Mouse (Mus musculus) limb, embryonic 14.5 days (tissue): ENCODE data around the gene Dstyk. TPM values are rescaled to one million over a fixed set of nuclear protein-coding genes. Genes with fewer than 3 reads are reported as not detected.
A peak's percentile ranks its signal among the peaks of the same experiment; 100 is the strongest.

ENCODE experiments used
- ATAC-seq: fragments of 200-750 bp; cut with Nextera tagmentation; 2 replicates; pipeline ENCODE4 v1.8.0; 2017; ENCODE audit warnings: low read depth, moderate number of reproducible peaks, moderate TSS enrichment; ENCODE audit not compliant: low FRiP score
- DNase-seq: peaks from one replicate; pipeline ENCODE4 v3.0.0-alpha.2; 2015; ENCODE audit warnings: low spot score
- H3K27ac ChIP-seq: fragments of 300-500 bp; sonication (generic); replicated peaks from 2 replicates; pipeline ENCODE4 v1.5.1; 2014; ENCODE audit warnings: low read depth, mild to moderate bottlenecking, low read length, moderate library complexity, mixed read lengths
- H3K27me3 ChIP-seq: fragments of 300-500 bp; sonication (generic); 2 replicates; pipeline ENCODE4 v1.6.1; 2014; ENCODE audit warnings: low read length, mixed read lengths; ENCODE audit not compliant: control insufficient read depth, insufficient read depth
- H3K36me3 ChIP-seq: fragments of 300-500 bp; sonication (generic); 2 replicates; pipeline ENCODE4 v1.6.1; 2014; ENCODE audit warnings: mild to moderate bottlenecking, low read length, moderate library complexity, mixed read lengths; ENCODE audit not compliant: control insufficient read depth, insufficient read depth
- H3K4me1 ChIP-seq: fragments of 300-500 bp; sonication (generic); 2 replicates; pipeline ENCODE4 v1.6.1; 2014; ENCODE audit warnings: antibody characterized with exemption, low read length, mixed read lengths; ENCODE audit not compliant: control insufficient read depth, insufficient read depth
- H3K4me2 ChIP-seq: fragments of 300-500 bp; sonication (generic); replicated peaks from 2 replicates; pipeline ENCODE4 v1.6.1; 2014; ENCODE audit warnings: low read depth, mild to moderate bottlenecking, low read length, moderate library complexity; ENCODE audit not compliant: severe bottlenecking
- H3K4me3 ChIP-seq: fragments of 300-500 bp; sonication (generic); replicated peaks from 2 replicates; pipeline ENCODE4 v1.5.1; 2014; ENCODE audit warnings: low read length
- H3K9ac ChIP-seq: fragments of 300-500 bp; sonication (generic); 2 replicates; pipeline ENCODE4 v1.6.1; 2014; ENCODE audit warnings: mild to moderate bottlenecking, low read depth, low read length, moderate library complexity; ENCODE audit not compliant: severe bottlenecking
- H3K9me3 ChIP-seq: fragments of 300-500 bp; sonication (generic); 2 replicates; pipeline ENCODE4 v1.6.1; 2016; ENCODE audit warnings: low read length; ENCODE audit not compliant: control insufficient read depth
- POLR2A ChIP-seq: fragments of 200-500 bp; IDR thresholded peaks from 2 replicates; pipeline ENCODE4 v1.8.0; 2012; ENCODE audit warnings: inconsistent platforms, mild to moderate bottlenecking, moderate library complexity, borderline replicate concordance; ENCODE audit not compliant: insufficient read depth, insufficient read length; ENCODE audit errors: extremely low read depth
- WGBS: fragments of 180-500 bp; shearing (Covaris S2); extraction: QIAGEN DNeasy Blood & Tissue Kit; methylation state at CpG from one replicate; pipeline ENCODE4 v1.1.7; 2014; 5-methylcytosine and 5-hydroxymethylcytosine counted together
- polyA plus RNA-seq, 2 experiments: library from polyadenylated mRNA; depleted of rRNA in 1 of 2; stranded (reverse) in 1 of 2; unstranded in 1 of 2; fragments of >200 nt; fragmentation: Nextera tagmentation in 1 of 2; extraction: Ambion mirVana in 1 of 2; gene quantifications; 2 replicates each; pipeline versions ENCODE4 v1.2.1 to v1.2.3; 2012 to 2014

Dstyk gene
- polyA plus RNA-seq, 2 experiments, result 17.1 to 18.3 TPM

DNA sequence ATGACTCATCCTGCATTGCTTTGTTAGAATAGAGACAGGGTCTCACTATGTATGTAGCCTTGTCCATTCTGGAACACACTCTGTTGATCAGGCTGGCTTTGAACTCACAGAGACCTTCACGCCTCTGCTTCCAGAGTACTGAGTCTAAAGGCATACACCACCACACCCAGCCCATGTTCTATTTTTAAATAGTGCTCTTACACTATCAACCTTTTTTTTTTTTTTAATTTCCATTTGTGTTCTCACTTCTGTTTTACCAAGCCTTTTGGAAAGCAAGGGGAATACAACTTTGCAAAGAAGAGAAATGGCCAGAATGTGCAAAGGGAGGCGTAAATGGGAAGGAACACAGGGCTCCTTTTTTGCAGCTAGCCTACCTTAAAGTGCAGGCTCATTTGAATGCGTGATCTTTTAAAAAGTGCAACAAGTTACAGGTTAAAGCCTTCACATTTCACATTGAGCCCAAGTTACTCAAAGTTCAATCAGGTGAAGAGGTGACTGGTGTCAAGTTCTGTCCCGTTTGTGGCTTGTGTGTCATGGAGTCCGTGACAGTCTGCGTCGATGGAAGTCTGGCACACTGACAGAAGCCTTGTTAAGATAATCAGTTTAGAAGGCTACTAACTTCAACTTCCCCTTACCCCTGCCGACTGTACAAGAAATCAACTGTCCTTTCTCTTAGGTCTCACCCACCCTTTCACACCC lies 962 bp upstream of the Dstyk start:
- peak overlapping the region; percentile 40; the same call in 1 of the 2 replicates for H3K27ac ChIP-seq
- DNase-seq (no peak), ATAC-seq (no peak)
- H3K4me1 ChIP-seq, result peaks cover 18% of the 10 kb centered on the region
- no peaks in the 10 kb centered on the region for H3K36me3 ChIP-seq
- WGBS, result 62% methylated on average over 8 of the region's 8 CpGs
- peak overlapping the region; percentile 78 for H3K4me3 ChIP-seq
- TF ChIP-seq POLR2A, result no peak
- peak overlapping the region; percentile 91; the same call in 1 of the 2 replicates for H3K9ac ChIP-seq
- H3K9me3 ChIP-seq, result no peaks in the 10 kb centered on the region
- H3K4me2 ChIP-seq, result peak overlapping the region; percentile 69
- no peaks in the 10 kb centered on the region for H3K27me3 ChIP-seq

GRCm38 (mm10) chr1:132416943-132417290 lies 438 bp upstream of the Dstyk start:
- Histone ChIP-seq H3K9ac (peak overlapping the region; percentile 91), H3K27me3 (no peaks in the 10 kb centered on the region), H3K4me2 (peak overlapping the region; percentile 69), H3K4me1 (peaks cover 18% of the 10 kb centered on the region), H3K36me3 (no peaks in the 10 kb centered on the region), H3K27ac (peak overlapping the region; percentile 93), H3K4me3 (peak overlapping the region; percentile 78), H3K9me3 (no peaks in the 10 kb centered on the region)
- TF ChIP-seq POLR2A, result no peak
- ATAC-seq (no peak), DNase-seq (no peak)
- 14% methylated on average over 6 of the region's 6 CpGs for WGBS

DNA sequence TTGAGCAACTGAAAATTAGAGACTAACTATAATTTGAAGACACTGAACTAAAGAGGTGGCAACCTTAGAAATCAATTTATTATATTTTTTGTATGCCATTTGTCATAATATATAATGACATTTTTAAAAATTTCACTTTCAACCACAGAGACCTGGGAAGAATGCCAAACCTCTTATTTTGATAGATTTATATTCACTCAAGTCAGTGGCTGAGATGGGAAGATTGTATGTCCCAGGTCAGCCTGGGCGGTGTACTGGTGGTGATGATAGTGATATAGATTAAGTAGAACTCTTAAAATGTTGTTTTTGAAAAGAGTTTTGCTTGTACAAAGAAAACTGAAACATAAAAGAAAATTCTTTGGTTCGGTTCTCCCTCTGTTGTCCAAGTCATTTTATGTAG lies 2.9 kb downstream of the Dstyk start:
- H3K4me1 ChIP-seq, result peaks cover 18% of the 10 kb centered on the region
- no peaks in the 10 kb centered on the region for H3K27me3 ChIP-seq
- H3K9ac ChIP-seq, result no peak overlapping the region
- no peak for TF ChIP-seq POLR2A
- H3K4me3 ChIP-seq, result no peak overlapping the region
- ATAC-seq (no peak), DNase-seq (peak; percentile 13)
- no peak overlapping the region for H3K27ac ChIP-seq
- H3K36me3 ChIP-seq, result 0 out of 2 replicates have a peak, but pooled peaks cover 3% of the 10 kb centered on the region
- H3K9me3 ChIP-seq, result no peaks in the 10 kb centered on the region
- no peak overlapping the region for H3K4me2 ChIP-seq
- WGBS, result 78% methylated on average over 2 of the region's 2 CpGs

GRCm38 (mm10) chr1:132420662-132421061 lies 3.3 kb downstream of the Dstyk start:
- Histone ChIP-seq H3K4me1 (peaks cover 18% of the 10 kb centered on the region), H3K4me3 (no peak overlapping the region), H3K9me3 (no peaks in the 10 kb centered on the region), H3K36me3 (0 out of 2 replicates have a peak, but pooled peaks cover 3% of the 10 kb centered on the region), H3K27me3 (no peaks in the 10 kb centered on the region), H3K4me2 (no peak overlapping the region), H3K27ac (no peak overlapping the region), H3K9ac (no peak overlapping the region)
- no peak for ATAC-seq
- DNase-seq, result no peak
- WGBS, result 85% methylated on average over 7 of the region's 7 CpGs
- TF ChIP-seq POLR2A, result no peak

- ATAC-seq (no peak), DNase-seq (no peak)
- H3K4me3 ChIP-seq, result no peak overlapping the region
- no peak for TF ChIP-seq POLR2A
- H3K9me3 ChIP-seq, result no peaks in the 10 kb centered on the region
- H3K4me1 ChIP-seq, result peaks cover 13% of the 10 kb centered on the region
- H3K27me3 ChIP-seq, result no peaks in the 10 kb centered on the region
- 0 out of 2 replicates have a peak, but pooled peaks cover 8% of the 10 kb centered on the region for H3K36me3 ChIP-seq
- WGBS, result 85% methylated on average over 5 of the region's 5 CpGs
- no peak overlapping the region for H3K9ac ChIP-seq
- no peak overlapping the region for H3K4me2 ChIP-seq
- H3K27ac ChIP-seq, result no peak overlapping the region
Observed at GRCm38 (mm10) chr1:132422912-132423696, 5.7 kb downstream of the Dstyk start.
